Mouse (Mus musculus) G1E (cell line): Measurements from ENCODE around the gene Cxcl2. TPM values are rescaled to one million over a fixed set of nuclear protein-coding genes. Genes with fewer than 3 reads are reported as not detected.

Experiments
- ATAC-seq: 2 replicates; pipeline ENCODE4 v1.8.0; 2016; ENCODE audit warnings: mild to moderate bottlenecking; ENCODE audit not compliant: insufficient number of reproducible peaks, poor library complexity, low FRiP score, severe bottlenecking; ENCODE audit errors: extremely low read depth
- DNase-seq: peaks from one replicate; pipeline ENCODE4 v3.0.0; 2012; ENCODE audit warnings: low spot score
- H3K27me3 ChIP-seq: 2 replicates; pipeline ENCODE4 v1.6.1; 2012; ENCODE audit warnings: mild to moderate bottlenecking, low read length, inconsistent platforms; ENCODE audit not compliant: insufficient read depth
- H3K36me3 ChIP-seq: replicated peaks from 2 replicates; pipeline ENCODE3; 2012; ENCODE audit warnings: mild to moderate bottlenecking, inconsistent platforms
- H3K4me1 ChIP-seq: 2 replicates; pipeline ENCODE4 v1.6.1; 2012; ENCODE audit warnings: low read depth, low read length, inconsistent platforms, mixed read lengths; ENCODE audit not compliant: insufficient read depth
- H3K4me3 ChIP-seq: 2 replicates; pipeline ENCODE4 v1.5.1; 2012; ENCODE audit warnings: low read depth, mild to moderate bottlenecking, inconsistent platforms, low read length, moderate library complexity, mixed read lengths
- H3K9me3 ChIP-seq: replicated peaks from 2 replicates; pipeline ENCODE4 v1.6.1; 2012; ENCODE audit warnings: inconsistent platforms
- CTCF ChIP-seq: IDR thresholded peaks from 2 replicates; pipeline ENCODE4 v1.5.1; 2012; ENCODE audit warnings: low read depth, low read length, inconsistent platforms, mixed read lengths
- GATA1 ChIP-seq: IDR thresholded peaks from 2 replicates; pipeline ENCODE4 v1.6.1; 2012; ENCODE audit warnings: borderline replicate concordance, low read length, inconsistent platforms, mixed read lengths
- GATA2 ChIP-seq: IDR thresholded peaks from 2 replicates; pipeline ENCODE4 v1.6.1; 2012; ENCODE audit warnings: low read depth, low read length, inconsistent platforms, borderline replicate concordance
- POLR2AphosphoS5 ChIP-seq: IDR thresholded peaks from 2 replicates; pipeline ENCODE4 v1.6.1; 2012; ENCODE audit warnings: low read depth, low read length, inconsistent platforms; ENCODE audit not compliant: insufficient replicate concordance
- TAL1 ChIP-seq: conservative IDR thresholded peaks from 2 replicates; pipeline ENCODE4 v1.6.1; 2012; ENCODE audit warnings: low read depth, low read length, inconsistent platforms, mixed read lengths
- polyA plus RNA-seq: library from polyadenylated mRNA; stranded (reverse); fragments of >175 nt; gene quantifications from 2 replicates; pipeline ENCODE4 v1.2.3, GENCODE M21; 2012
- total RNA-seq, 2 experiments: library from RNA; stranded (forward) in 1 of 2; stranded (reverse) in 1 of 2; fragments of 200-1000 nt in 1 of 2; fragments of >200 nt in 1 of 2; fragmentation: Nextera tagmentation in 1 of 2; gene quantifications; 2 replicates each; pipeline ENCODE4 v1.2.3; 2014 to 2017

Cxcl2 gene
- total and polyA plus RNA-seq, 3 experiments: 0.90 to 0.98 TPM; not detected in 1

DNA sequence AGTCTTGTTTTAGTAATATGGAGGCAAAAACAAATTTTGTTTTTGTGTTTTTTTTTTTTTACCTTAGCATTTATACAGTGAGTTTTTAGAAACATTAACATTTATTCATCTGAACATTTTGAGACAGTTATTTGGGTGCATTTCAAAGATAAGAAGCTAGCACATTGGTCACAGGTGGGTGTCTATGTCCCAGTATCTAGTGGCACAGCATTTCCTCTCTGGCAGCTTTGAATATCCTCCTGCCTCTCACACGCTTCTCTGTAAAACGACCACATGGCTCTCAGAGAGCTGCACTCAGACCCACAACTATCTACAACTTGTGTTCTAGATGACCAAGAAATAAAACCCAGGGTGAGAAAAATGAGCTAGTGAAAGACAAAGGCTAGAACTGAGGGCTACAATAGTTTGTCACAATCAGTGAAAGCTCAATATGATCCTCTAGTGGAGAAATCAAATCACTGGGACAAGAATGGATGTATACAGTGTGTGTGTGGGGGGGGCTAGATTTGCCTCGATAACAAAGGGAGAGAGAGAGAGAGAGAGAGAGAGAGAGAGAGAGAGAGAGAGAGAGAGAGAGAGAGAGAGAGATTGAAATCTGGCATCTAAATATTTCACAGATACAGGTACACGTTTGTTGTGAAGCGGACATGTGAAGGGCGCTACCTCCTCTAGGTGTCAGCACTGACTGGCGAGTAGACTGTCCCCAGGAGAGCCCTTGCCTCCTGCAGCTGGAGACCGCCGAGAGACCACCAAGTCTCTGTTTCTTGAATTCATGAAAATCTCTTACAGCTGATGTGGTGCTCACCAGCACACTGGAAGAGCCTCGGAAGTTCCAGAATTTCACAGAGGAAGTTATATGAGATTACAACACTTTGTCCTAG is 1.1 kb upstream of the Cxcl2 start:
- Histone ChIP-seq H3K9me3 (no peaks in the 10 kb centered on the region), H3K36me3 (no peaks in the 10 kb centered on the region), H3K4me1 (peaks cover 8% of the 10 kb centered on the region; the same call in 1 of the 2 replicates), H3K27me3 (peaks cover 20% of the 10 kb centered on the region), H3K4me3 (no peak overlapping the region)
- ATAC-seq (peak; percentile 34; the same call in 1 of the 2 replicates), DNase-seq (no peak)
- TF ChIP-seq GATA2 (no peak), POLR2AphosphoS5 (no peak), CTCF (no peak), GATA1 (no peak), TAL1 (no peak)

DNA sequence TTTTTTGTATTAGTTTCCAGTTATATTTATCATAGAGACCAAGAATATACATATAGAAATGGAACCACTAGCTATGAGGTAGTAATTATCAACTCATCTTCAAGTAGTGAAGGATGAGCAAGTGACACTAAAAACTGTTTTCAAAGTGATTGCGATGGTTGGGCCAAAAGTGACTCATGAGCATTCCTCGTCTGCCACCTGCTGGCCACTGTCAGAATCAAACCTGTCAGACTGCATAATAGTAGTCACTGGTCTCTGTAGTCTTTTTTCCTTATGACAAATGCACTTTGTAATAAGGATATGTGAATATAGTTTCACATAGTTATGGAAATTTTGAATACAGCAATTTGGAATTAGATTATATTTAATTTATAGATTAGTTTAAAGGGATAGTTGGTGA is 5.3 kb downstream of the Cxcl2 start:
- H3K27me3 ChIP-seq: peaks cover 8% of the 10 kb centered on the region
- TF ChIP-seq POLR2AphosphoS5 (no peak), GATA1 (no peak), CTCF (peak; percentile 33; the same call in 1 of the 2 replicates), GATA2 (no peak), TAL1 (no peak)
- DNase-seq (peak; percentile 19), ATAC-seq (peak; percentile 22; the same call in 1 of the 2 replicates)
- H3K9me3 ChIP-seq: no peaks in the 10 kb centered on the region
- no peaks in the 10 kb centered on the region for H3K36me3 ChIP-seq
- H3K4me3 ChIP-seq: no peak overlapping the region
- 0 out of 2 replicates have a peak, but pooled peaks cover 2% of the 10 kb centered on the region for H3K4me1 ChIP-seq

DNA sequence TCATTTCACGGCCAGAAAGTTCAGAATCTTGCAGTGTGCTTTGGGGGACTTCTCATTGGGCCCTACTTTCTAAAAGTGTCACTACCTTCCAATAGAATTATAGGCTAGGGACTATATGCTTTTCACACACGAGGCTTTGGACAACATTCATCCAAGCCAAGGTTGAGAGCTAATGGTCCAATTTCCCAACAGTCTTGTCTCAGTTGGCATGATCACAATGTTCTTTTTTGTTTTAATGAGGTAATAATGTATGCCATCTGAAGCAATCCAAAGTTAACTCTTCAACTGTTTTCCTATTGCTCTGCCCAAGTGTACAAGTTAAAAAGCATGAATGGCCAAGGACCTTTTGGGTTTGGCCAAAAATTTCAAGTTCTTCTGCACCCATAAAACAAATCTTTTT is 15.8 kb downstream of the Cxcl2 start:
- no peaks in the 10 kb centered on the region for H3K36me3 ChIP-seq
- TF ChIP-seq POLR2AphosphoS5: no peak
- DNase-seq: no peak
- H3K27me3 ChIP-seq: 0 out of 2 replicates have a peak, but pooled peaks cover 2% of the 10 kb centered on the region
- no peak for ATAC-seq
- no peaks in the 10 kb centered on the region for H3K9me3 ChIP-seq
- no peak overlapping the region for H3K4me3 ChIP-seq
- H3K4me1 ChIP-seq: no peaks in the 10 kb centered on the region

DNA sequence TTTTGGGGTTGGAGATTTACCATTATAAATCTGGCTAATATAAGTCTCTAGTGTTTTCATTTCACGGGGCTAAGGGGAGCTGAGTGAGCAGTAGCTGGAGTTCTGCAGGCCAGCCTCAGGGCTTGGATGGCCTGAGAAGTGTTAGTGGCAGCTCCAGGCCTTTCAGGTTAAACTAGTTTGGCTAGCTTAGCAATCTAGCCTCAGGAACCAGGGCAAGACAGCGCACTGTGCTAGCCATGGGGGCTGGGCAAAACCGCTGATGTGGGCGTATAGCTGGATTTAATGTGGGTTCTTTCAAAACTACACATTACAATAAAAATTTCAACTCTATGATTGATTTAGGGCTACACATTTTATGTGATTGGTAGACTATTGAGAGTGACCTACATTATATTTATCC is 19.3 kb downstream of the Cxcl2 start:
- TF ChIP-seq CTCF: no peak
- H3K27me3 ChIP-seq: 0 out of 2 replicates have a peak, but pooled peaks cover 2% of the 10 kb centered on the region
- DNase-seq (no peak), ATAC-seq (no peak)
- H3K4me3 ChIP-seq: no peak overlapping the region
- H3K36me3 ChIP-seq: no peaks in the 10 kb centered on the region
- no peaks in the 10 kb centered on the region for H3K4me1 ChIP-seq
- H3K9me3 ChIP-seq: no peaks in the 10 kb centered on the region

DNA sequence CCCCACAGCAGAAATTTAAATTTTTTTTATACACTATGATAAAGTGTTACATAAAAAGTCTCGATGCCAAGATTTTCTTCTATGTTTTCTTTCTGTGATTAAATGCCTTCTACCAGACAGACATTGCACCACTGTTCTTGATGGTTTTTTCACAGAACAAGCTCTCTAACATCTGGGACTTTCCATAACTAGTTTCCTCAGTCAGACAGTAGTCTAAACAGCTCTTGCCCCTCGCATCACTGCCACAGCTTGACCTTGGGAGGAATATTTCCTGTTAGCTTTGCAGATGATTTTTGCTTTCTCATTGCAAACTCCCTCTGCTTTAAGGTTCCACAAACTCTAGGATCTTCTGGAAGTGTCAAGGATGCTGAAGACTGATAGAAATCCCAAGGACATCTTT is 26.9 kb downstream of the Cxcl2 start:
- H3K4me1 ChIP-seq: peaks cover 6% of the 10 kb centered on the region
- peaks cover 2% of the 10 kb centered on the region; the same call in 1 of the 2 replicates for H3K9me3 ChIP-seq
- peak overlapping the region; percentile 73; the same call in 1 of the 2 replicates for H3K4me3 ChIP-seq
- H3K36me3 ChIP-seq: peaks cover 10% of the 10 kb centered on the region
- no peak for TF ChIP-seq GATA2
- TF ChIP-seq GATA1: no peak
- TF ChIP-seq POLR2AphosphoS5: no peak
- no peak for TF ChIP-seq CTCF
- no peak for DNase-seq
- H3K27me3 ChIP-seq: no peaks in the 10 kb centered on the region
- no peak for ATAC-seq

DNA sequence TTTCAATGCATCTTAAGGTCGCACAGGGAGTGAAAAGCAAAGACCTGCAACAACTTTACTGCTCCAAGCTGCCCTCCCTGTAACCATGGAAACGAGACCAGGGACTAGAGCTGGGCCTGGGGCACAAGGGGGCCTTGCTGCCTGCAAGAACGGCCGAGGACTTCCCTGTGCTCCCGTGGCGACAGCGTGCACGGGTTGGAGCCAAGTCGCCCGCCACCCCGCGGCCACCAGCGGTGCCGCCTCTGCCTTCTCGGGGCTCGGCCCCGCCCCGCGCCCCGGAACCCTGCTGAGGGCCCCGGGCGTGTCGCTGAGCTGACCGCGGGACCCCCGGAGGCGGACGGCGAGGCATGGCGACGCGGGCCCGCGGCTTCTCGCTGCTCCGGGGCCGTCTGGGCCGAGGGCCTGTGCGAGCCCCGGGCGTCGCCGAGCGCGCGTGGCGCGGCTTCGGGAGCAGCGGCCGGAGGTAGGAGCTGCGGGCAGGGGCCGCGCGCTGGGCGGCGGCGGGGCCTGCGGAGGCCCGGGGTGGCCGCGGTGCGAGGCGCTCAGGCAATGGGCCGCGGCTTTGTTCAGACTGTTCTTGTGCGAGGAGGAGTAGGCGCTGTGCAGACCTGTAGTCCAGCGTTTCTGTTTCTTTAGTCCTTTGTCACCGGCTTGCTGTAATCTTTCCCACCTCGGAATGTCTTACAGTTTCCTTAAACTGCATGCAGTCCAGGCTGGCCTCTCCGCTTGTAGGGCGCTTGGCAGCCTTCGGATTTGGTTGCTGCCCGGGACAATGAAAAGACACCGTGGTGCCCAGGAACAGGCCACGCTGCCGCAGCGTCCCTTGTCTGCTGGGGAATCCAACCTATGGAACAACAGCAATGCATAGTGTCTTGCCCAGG is 27.5 kb downstream of the Cxcl2 start, which contains the start of gene Mthfd2l:
TSS of gene Mthfd2l (plus strand) at position 147 of the 881 bp plus-strand sequence.
- ATAC-seq (peak; percentile 83), DNase-seq (peak; percentile 63)
- peaks cover 2% of the 10 kb centered on the region; the same call in 1 of the 2 replicates for H3K9me3 ChIP-seq
- H3K27me3 ChIP-seq: no peaks in the 10 kb centered on the region
- peaks cover 6% of the 10 kb centered on the region for H3K4me1 ChIP-seq
- peaks cover 10% of the 10 kb centered on the region for H3K36me3 ChIP-seq
- TF ChIP-seq CTCF: no peak
- no peak for TF ChIP-seq POLR2AphosphoS5
- no peak for TF ChIP-seq GATA2
- TF ChIP-seq GATA1: no peak
- H3K4me3 ChIP-seq: peak within 1 kb of the TSS; percentile 73
